Mouse (Mus musculus): ENCODE measurements at regions not wholly inside any gene's neighbourhood (a gene's known extent, or its start where the extent isn't known, plus 50 kb on each side); places are given as distances from the start of the nearest gene placed in this dataset.

DNA sequence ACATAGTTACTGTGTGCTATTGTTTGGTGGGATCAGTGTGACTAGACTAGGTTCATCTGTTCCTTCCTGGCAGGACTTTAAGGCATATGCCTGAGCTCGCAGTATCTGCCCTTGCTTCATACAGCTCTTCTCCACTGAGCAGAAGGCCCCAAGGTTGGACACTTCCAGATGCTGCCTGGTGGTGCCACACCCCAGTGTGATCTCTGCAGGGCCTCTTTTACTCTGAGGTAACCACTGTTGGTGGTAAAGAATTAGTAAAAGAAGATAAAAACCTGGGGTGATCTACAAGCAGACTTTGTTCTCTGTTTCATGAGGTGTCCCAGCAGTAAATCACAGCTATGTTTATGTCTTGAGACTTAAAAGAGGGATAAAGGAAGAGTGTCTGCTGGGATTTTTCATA, 133.2 kb upstream of the Nsun6 start:
- TF ChIP-seq CTCF (IDR thresholded peaks at IDR 0.05; ENCODE audit: low read depth) (no peak), EP300 (IDR thresholded peaks at IDR 0.05; ENCODE audit: low read depth) (no peak)

Measured in liver, postnatal 0 days (tissue).